Mouse (Mus musculus) olfactory bulb, adult 2 months (tissue): ENCODE measurements around the gene Hdgfl3.

Source experiments
- CTCF ChIP-seq: fragments of 200-500 bp; IDR thresholded peaks from 2 replicates; pipeline ENCODE4 v1.5.1; 2012; ENCODE audit warnings: low read depth, mild to moderate bottlenecking, low read length, moderate library complexity; ENCODE audit not compliant: insufficient read depth
- POLR2A ChIP-seq: fragments of 200-500 bp; IDR thresholded peaks from 2 replicates; pipeline ENCODE4 v1.6.1; 2012; ENCODE audit warnings: mild to moderate bottlenecking, low read depth, low read length, moderate library complexity; ENCODE audit not compliant: insufficient read depth

GRCm38 (mm10) chr7:81950499-81950898, 16.2 kb upstream of the Hdgfl3 start:
- TF ChIP-seq CTCF (no peak), POLR2A (no peak)
